Mouse (Mus musculus) lung, embryonic 14.5 days (tissue): ENCODE data around the gene Adh6b. TPM values are rescaled to one million over a fixed set of nuclear protein-coding genes. Genes with fewer than 3 reads are reported as not detected.

Experiments
- ATAC-seq: fragments of 200-750 bp; cut with Nextera tagmentation; 2 replicates; pipeline ENCODE4 v1.8.0; 2017; ENCODE audit warnings: mild to moderate bottlenecking, moderate TSS enrichment, moderate library complexity; ENCODE audit not compliant: insufficient read depth
- DNase-seq: peaks from one replicate; pipeline ENCODE4 v3.0.0-alpha.2; 2015
- H3K27ac ChIP-seq: fragments of 300-500 bp; sonication (generic); 2 replicates; pipeline ENCODE4 v1.5.1; 2014; ENCODE audit warnings: low read depth, mild to moderate bottlenecking, moderate library complexity
- H3K27me3 ChIP-seq: fragments of 300-500 bp; sonication (generic); 2 replicates; pipeline ENCODE4 v1.6.1; 2014; ENCODE audit warnings: low read length, control low read depth; ENCODE audit not compliant: insufficient read depth
- H3K36me3 ChIP-seq: fragments of 300-500 bp; sonication (generic); 2 replicates; pipeline ENCODE4 v1.6.1; 2014; ENCODE audit warnings: control low read depth; ENCODE audit not compliant: insufficient read depth
- H3K4me1 ChIP-seq: fragments of 300-500 bp; sonication (generic); 2 replicates; pipeline ENCODE4 v1.6.1; 2014; ENCODE audit warnings: antibody characterized with exemption, control low read depth; ENCODE audit not compliant: insufficient read depth
- H3K4me2 ChIP-seq: fragments of 300-500 bp; sonication (generic); 2 replicates; pipeline ENCODE4 v1.6.1; 2014; ENCODE audit warnings: mild to moderate bottlenecking
- H3K4me3 ChIP-seq: fragments of 300-500 bp; sonication (generic); 2 replicates; pipeline ENCODE4 v1.5.1; 2014; ENCODE audit warnings: low read depth, low read length
- H3K9ac ChIP-seq: fragments of 300-500 bp; sonication (generic); 2 replicates; pipeline ENCODE4 v1.6.1; 2014
- H3K9me3 ChIP-seq: fragments of 300-500 bp; sonication (generic); 2 replicates; pipeline ENCODE4 v1.6.1; 2016; ENCODE audit warnings: low read depth, low read length, control low read depth
- CTCF ChIP-seq: IDR thresholded peaks from 2 replicates; pipeline ENCODE4 v1.5.1; 2016; ENCODE audit warnings: antibody characterized with exemption, low read depth
- WGBS: fragments of 180-500 bp; shearing (Covaris S2); extraction: QIAGEN DNeasy Blood & Tissue Kit; methylation state at CpG from one replicate; pipeline ENCODE4 v1.1.7; 2014; 5-methylcytosine and 5-hydroxymethylcytosine counted together
- polyA plus RNA-seq: library from polyadenylated mRNA; unstranded; fragments of >200 nt; fragmentation: Nextera tagmentation; extraction: Ambion mirVana; gene quantifications from 2 replicates; pipeline ENCODE4 v1.2.1, GENCODE M21; 2014

Gene Adh6b
- polyA plus RNA-seq, 1 experiment from 2014 or later: 0.30 TPM

DNA sequence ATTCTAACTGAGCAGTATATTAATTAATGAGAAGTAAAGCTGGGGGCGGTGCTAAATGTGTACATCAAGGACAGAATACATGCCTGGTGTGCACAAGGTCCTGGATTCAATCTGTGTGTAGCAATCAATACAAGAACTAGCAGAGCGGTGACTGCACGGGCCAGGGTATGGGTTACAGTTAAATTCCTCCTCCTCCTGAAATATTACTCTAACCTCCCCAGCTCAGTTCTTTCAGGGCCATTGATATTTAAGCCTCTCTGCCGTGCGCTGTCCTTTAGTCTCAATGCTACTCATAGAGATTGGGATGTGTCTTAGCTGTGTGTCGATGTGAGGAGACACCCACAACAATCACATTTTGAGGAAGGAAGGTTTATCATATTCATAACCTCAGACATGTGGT is 45.6 kb downstream of the Adh6b start:
- 81% methylated on average over 6 of the region's 6 CpGs for WGBS

DNA sequence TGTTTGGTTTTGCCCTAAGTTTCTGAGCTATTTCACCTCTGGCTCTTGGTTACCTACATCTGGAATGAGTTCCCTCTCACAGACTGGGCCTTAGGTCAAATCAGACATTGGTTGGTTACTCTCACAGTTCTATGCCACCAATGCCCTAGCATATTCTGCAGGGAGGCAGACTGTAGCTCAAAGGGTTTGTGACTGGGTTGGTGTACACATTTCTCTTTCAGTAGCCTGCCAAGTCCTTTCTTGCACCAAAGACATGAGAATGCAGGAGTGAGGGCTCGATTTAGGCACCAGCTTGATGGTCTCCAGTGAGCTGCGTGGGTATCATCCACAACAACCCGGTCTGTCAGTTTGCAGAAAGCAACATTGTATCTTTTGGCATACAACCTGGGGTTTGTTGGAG is 63.3 kb downstream of the Adh6b start:
- no peak for DNase-seq
- Histone ChIP-seq H3K9me3 (no peaks in the 10 kb centered on the region), H3K4me2 (no peak overlapping the region), H3K9ac (no peak overlapping the region), H3K36me3 (no peaks in the 10 kb centered on the region), H3K27me3 (no peaks in the 10 kb centered on the region), H3K27ac (peak overlapping the region; percentile 56; the same call in 1 of the 2 replicates), H3K4me1 (no peaks in the 10 kb centered on the region), H3K4me3 (no peak overlapping the region)
- WGBS: 69% methylated on average over 3 of the region's 3 CpGs
- ATAC-seq: no peak
- TF ChIP-seq CTCF: no peak

More for the DNA sequence above, 45.6 kb downstream of the Adh6b start:
- no peaks in the 10 kb centered on the region for H3K4me1 ChIP-seq
- no peaks in the 10 kb centered on the region for H3K36me3 ChIP-seq
- H3K9me3 ChIP-seq: no peaks in the 10 kb centered on the region
- ATAC-seq (no peak), DNase-seq (no peak)
- no peak overlapping the region for H3K4me2 ChIP-seq
- H3K4me3 ChIP-seq: no peak overlapping the region
- H3K27me3 ChIP-seq: no peaks in the 10 kb centered on the region
- TF ChIP-seq CTCF: no peak
- H3K27ac ChIP-seq: no peak overlapping the region
- H3K9ac ChIP-seq: no peak overlapping the region

DNA sequence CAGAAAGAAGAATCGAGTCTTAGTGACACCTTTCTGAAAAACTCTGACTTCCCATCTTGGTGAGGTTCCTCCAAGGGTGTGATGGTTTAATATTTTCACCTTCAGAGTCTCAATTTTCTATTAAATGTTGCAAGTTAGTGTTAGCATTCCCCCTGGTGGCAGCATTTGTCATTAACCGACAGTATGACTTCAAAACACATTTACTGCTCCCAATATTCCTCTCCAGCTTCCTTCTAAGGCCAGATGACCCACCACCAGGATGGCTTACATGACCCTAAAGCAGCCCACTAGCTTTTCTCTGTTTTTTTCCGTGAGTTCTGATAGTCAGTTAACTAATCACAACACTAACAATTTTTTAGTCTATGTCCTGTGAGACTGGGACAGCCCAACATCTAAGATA is 63.8 kb downstream of the Adh6b start:
- H3K27ac ChIP-seq: no peak overlapping the region
- TF ChIP-seq CTCF: peak; percentile 79

DNA sequence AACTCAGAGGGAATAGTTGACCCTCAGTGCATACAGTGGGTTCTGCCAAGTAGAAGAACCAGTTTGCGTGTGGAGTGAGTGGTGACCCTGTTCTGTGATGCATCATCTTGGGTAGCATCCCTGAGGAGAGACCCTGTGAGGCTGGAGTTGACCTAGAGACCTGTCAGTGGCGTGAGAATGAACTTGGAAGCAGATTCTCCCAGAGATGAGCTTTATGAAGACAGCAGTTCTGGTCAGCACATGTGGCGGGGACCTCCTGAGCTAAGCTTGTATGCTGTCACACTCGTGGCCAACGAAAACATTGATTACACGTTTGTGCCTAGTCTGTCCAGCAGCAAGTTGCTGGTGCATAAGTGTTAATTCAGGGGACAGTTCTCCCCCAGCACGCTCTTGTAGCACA is 64.3 kb downstream of the Adh6b start:
- Histone ChIP-seq H3K27ac (no peak overlapping the region), H3K4me3 (no peak overlapping the region), H3K36me3 (no peaks in the 10 kb centered on the region), H3K4me2 (no peak overlapping the region), H3K27me3 (no peaks in the 10 kb centered on the region), H3K9me3 (no peaks in the 10 kb centered on the region), H3K9ac (no peak overlapping the region), H3K4me1 (no peaks in the 10 kb centered on the region)
- no peak for TF ChIP-seq CTCF
- no peak for ATAC-seq
- 77% methylated on average over 7 of the region's 7 CpGs for WGBS
- no peak for DNase-seq

More for the DNA sequence above, 63.8 kb downstream of the Adh6b start:
- H3K27me3 ChIP-seq: no peaks in the 10 kb centered on the region
- WGBS: 28% methylated on average over 3 of the region's 3 CpGs
- 0 out of 2 replicates have a peak, but pooled peaks have one; percentile 45 for ATAC-seq
- DNase-seq: peak; percentile 91
- no peak overlapping the region for H3K4me2 ChIP-seq
- H3K9ac ChIP-seq: no peak overlapping the region
- H3K4me1 ChIP-seq: no peaks in the 10 kb centered on the region
- no peaks in the 10 kb centered on the region for H3K36me3 ChIP-seq
- H3K4me3 ChIP-seq: no peak overlapping the region
- H3K9me3 ChIP-seq: no peaks in the 10 kb centered on the region

DNA sequence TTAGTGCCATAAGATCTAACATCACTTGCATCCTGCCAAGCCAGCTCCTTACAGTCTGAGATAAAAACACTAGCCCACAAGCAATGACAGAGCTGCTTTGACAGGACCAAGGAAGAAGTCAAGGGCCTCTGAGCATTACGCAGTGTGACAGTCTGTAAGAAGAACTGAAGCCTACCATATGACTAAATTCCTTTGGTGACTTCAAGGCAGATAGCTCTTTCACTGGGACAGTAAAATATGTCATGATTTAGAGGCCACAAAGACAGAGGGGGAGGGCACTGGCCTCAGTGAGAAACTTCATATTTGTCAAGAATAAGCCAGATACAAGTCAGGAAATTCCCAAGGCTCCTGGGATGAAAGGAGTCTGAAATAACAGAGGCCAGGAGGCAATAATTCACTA is 66.3 kb downstream of the Adh6b start:
- no peak overlapping the region for H3K27ac ChIP-seq
- TF ChIP-seq CTCF: no peak
- no peak overlapping the region for H3K4me3 ChIP-seq
- H3K27me3 ChIP-seq: no peaks in the 10 kb centered on the region
- WGBS: 63% methylated on average over 1 of the region's 1 CpGs
- no peak overlapping the region for H3K9ac ChIP-seq
- H3K4me2 ChIP-seq: no peak overlapping the region
- H3K4me1 ChIP-seq: no peaks in the 10 kb centered on the region
- no peaks in the 10 kb centered on the region for H3K36me3 ChIP-seq
- peak; percentile 56; the same call in 1 of the 2 replicates for ATAC-seq
- H3K9me3 ChIP-seq: no peaks in the 10 kb centered on the region
- DNase-seq: peak; percentile 27

Other genes starting within 250 kb of the Adh6b start
- gene Trmt10a, start 198.3 kb upstream of the Adh6b start, polyA plus RNA-seq: 13.8 and 14.2 TPM in 2 replicates
- gene Mttp, start 196.8 kb upstream of the Adh6b start, polyA plus RNA-seq: 6.8 and 6.9 TPM in 2 replicates
- 0.37 TPM in 1 of 2 replicates, not detected in the other for gene 4930579F01Rik, start 147.9 kb upstream of the Adh6b start, polyA plus RNA-seq
- gene Adh7, start 124.0 kb upstream of the Adh6b start, polyA plus RNA-seq: 0.30 and 0.55 TPM in 2 replicates
- 883 and 968 TPM in 2 replicates for gene Adh1, start 80.8 kb upstream of the Adh6b start, polyA plus RNA-seq
- 0.14 and 0.62 TPM in 2 replicates for gene Adh6a, start 28.5 kb upstream of the Adh6b start, polyA plus RNA-seq
- gene Adh4, start 73.7 kb downstream of the Adh6b start, polyA plus RNA-seq: not detected in 2 replicates
- gene Adh5, start 101.3 kb downstream of the Adh6b start, polyA plus RNA-seq: 274 and 275 TPM in 2 replicates
- gene Metap1, start 147.7 kb downstream of the Adh6b start, polyA plus RNA-seq: 58.0 and 60.9 TPM in 2 replicates
- gene Eif4e, start 184.4 kb downstream of the Adh6b start, polyA plus RNA-seq: 405 and 425 TPM in 2 replicates